Mouse (Mus musculus) kidney, postnatal 36 days (tissue): ENCODE measurements at regions not wholly inside any gene's neighbourhood (a gene's known extent, or its start where the extent isn't known, plus 50 kb on each side); places are given as distances from the start of the nearest gene placed in this dataset.
A peak's percentile ranks its signal among the peaks of the same experiment; 100 is the strongest.

Source experiments
- DNase-seq, 2 experiments: peaks; one replicate each; pipeline ENCODE4 v3.0.0; 2021 to 2022; ENCODE audit warnings: mixed read lengths in 2 of 2

GRCm38 (mm10) chr3:41857446-41857845 lies 115.0 kb downstream of the D3Ertd751e start:
- no peak for DNase-seq

DNA sequence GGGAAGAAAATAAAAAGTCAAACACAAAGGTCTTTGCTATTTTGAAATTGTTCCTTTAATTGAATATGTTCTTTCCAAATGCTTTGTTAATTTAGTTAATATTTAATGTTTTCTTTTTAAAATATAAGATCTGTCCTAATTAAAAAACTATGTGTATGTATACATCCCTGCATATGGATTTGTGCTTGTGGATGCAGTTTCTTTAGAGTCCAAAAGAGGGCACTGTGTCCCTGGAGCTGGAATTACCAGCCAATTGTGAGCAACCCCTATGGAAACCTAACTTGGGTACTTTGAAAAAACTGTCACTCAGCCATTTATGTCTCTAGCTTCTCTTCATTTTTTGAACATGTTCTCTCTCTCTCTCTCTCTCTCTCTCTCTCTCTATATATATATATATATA lies 120.3 kb downstream of the D3Ertd751e start:
- DNase-seq: no peak

DNA sequence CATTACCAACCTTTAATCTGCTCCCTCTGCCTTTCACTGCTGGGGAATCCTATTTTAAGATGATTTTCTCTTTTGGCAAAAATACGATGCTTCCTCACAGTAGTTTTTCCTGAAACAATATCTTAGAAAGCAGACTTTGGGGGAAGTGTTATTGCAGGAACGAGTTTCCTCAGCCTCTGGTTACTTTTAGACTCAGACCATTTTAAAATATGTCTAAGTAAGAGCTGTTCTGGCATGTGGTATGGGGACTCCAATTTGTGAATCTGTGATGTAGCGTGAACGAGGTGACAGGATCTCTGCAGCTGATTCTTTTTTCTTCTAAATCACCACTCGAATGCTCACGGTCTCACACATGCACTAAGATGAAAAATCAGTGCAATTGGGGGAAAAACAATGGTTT lies 166.5 kb downstream of the D3Ertd751e start:
- DNase-seq: no peak

- DNase-seq: no peak
Observed at GRCm38 (mm10) chr3:41913190-41913589, 170.8 kb downstream of the D3Ertd751e start.

GRCm38 (mm10) chr3:41939843-41940242 lies 197.4 kb downstream of the D3Ertd751e start:
- no peak for DNase-seq

DNA sequence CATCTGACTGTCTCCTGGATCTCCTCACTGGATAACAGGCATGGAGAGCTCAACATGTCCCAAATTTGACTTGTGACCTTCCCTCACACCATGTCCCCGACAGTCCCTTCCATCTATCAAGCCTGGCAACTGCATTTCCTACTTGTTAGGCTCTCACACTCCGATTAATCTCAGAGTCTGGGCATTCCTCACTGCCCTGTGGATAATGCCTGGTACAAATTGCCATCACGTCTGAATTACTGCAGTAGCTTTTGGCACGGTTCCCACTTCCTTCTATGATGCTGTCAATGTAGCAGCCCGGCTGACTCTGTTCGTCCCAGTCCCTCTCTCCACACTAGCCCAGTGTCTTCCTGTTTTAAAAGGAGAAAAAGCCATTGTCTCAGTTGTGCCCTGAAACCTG lies 200.6 kb downstream of the D3Ertd751e start:
- peak; percentile 1 to 4 for DNase-seq

- DNase-seq: no peak
Observed at GRCm38 (mm10) chr3:41949404-41949803, 207.0 kb downstream of the D3Ertd751e start.

DNA sequence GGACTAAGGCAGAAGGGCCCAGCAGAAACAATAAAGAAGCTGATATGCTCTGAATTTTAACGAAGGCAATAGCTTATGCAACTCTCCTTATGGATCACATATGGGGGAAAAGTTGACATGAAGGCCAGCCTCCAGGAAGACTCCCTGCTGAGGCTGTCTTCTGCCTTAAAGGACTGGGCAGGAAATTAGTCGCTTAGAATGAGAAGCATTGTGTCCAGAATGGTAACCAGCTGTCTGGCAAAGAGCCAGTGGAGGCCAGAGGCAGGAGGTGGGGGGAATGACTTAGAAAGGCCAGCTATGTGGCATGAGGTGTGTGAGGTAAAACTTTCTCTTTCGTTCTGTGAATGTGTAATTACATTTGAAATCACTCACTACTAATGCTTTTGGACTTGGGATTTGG lies 215.0 kb downstream of the D3Ertd751e start:
- DNase-seq: no peak

- no peak for DNase-seq
Observed at GRCm38 (mm10) chr3:41960209-41960608, 217.8 kb downstream of the D3Ertd751e start.

- DNase-seq: no peak
Observed at GRCm38 (mm10) chr3:41962923-41963322, 220.5 kb downstream of the D3Ertd751e start.

- no peak for DNase-seq
Observed at GRCm38 (mm10) chr3:42006672-42007265, 264.4 kb downstream of the D3Ertd751e start.

DNA sequence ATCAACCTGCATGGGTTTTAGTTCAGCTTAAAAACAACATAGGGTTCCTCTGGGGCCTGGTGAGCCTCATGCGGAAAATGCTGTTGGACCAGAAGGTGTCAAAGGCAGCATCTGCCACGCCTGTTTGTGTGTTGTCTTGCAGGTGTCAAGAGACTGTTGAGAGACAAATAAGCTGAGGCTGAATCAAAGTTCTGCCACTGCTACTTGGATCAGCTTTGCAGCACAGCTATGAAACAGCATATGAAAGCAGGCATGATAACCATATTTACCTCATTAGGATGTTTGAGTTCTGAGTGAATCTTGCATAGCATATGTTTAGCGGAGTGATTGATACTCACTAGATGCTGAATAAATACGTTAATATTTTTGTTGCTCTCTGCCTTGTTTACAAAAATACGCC lies 280.8 kb downstream of the D3Ertd751e start:
- no peak for DNase-seq

DNA sequence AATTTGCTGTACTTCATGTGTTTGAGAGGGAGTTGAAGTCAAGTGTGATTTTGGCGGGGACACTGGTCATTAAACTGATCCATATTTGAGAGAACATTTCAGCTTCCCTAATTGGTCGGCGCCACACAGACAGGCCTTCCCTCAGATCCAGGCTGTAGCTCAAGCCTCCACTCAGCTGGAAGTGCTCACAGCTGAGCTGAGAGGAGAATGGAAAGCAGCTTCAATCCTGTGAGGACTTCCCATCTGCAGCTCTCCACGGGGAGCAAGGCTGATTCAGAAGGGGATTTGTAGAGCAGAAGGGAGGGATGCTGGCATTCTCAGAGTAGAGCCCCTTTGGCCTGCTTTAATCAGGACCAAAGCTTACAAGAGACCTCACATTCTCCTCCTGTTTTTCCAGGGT lies 297.2 kb downstream of the D3Ertd751e start:
- no peak for DNase-seq

DNA sequence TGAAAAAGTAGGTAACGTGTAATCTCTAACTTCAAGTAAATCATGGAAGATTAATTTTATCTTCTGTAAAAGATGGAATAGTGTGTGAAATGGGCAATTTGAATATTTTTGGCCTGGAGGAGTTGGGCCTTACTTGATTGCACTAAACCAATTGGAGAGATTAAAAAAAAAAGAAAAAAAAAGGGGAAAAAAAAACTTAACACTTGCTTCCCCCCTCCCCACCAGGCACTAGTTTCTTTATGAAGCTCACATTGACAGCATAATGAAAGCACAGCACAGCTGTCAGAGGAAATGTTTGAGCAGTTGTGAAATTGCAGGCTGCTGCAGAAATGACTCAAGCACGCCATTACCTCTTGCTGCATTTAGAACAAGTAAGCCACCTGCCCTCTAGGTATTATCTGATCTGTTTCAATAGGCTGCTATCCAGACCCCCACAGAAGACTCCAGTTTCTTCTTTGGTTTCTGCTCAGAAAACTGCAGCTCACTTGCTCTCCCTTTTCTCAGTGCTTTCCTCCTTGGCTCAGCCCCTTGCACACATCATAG lies 297.9 kb downstream of the D3Ertd751e start:
- no peak for DNase-seq

GRCm38 (mm10) chr3:42040959-42041358 lies 298.5 kb downstream of the D3Ertd751e start:
- no peak for DNase-seq

DNA sequence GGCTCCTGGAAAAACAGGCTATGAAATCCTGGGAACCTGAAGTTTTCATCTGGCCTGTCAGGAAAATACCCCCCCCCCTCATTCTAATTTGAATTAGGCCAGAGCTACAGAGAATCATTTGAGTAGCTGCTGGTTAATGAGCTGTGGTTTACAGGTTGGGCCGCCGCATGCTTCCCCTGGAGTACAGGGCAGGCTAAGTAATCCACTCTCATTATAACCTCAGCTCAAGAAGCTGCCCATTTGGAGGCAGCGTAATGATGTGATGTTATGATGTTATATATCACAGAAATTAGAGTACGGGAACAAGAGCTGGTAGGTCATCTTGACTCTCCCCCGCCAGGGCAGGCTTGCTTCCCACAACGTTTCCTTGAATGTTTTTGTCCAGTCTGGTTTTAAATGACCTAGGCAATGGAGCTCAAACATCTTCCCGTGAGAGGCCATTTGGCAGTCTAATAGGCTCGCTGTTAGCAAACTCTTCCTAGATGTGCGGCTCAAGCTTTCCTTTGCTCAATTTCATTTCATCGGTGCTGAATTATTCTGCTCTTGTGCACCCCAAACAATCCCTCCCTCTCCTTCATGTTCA lies 315.0 kb downstream of the D3Ertd751e start:
- no peak for DNase-seq

- no peak for DNase-seq
Observed at GRCm38 (mm10) chr3:42065093-42065935, 322.9 kb downstream of the D3Ertd751e start.

- no peak for DNase-seq
Observed at GRCm38 (mm10) chr3:42065962-42066361, 323.6 kb downstream of the D3Ertd751e start.

DNA sequence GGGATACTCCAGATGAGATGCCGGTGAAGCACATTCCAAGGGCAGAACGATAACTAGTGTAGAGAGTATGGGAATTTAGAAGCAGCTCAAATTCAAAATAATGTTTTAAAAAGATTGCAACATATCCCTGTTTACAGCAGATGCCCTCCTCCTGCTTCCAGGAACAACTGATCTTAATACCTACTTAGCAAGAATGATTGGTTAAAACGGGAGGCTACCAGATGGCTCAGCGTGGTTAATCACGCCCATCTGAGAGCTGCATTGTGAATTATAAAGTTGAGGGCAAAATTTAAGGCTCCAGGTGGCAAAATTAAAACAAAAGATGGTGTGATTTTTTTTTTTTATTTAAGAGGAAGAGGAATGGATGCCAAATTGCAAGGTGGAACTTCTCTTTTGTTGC lies 324.6 kb downstream of the D3Ertd751e start:
- DNase-seq: no peak

GRCm38 (mm10) chr3:42074532-42075287 lies 332.3 kb downstream of the D3Ertd751e start:
- peak; percentile 12 to 59 for DNase-seq

- peak; percentile 9 to 50 for DNase-seq
Observed at GRCm38 (mm10) chr3:42110976-42111847, 368.8 kb downstream of the D3Ertd751e start.
